Mouse (Mus musculus) hindbrain, embryonic 13.5 days (tissue): ENCODE data around the gene Atxn1. TPM values are rescaled to one million over a fixed set of nuclear protein-coding genes. Genes with fewer than 3 reads are reported as not detected.

Experiments used
- ATAC-seq: fragments of 200-750 bp; cut with Nextera tagmentation; 2 replicates; pipeline ENCODE4 v1.8.0; 2017; ENCODE audit warnings: moderate TSS enrichment; ENCODE audit not compliant: low FRiP score
- H3K27ac ChIP-seq: fragments of 300-500 bp; sonication (generic); 2 replicates; pipeline ENCODE4 v1.5.1; 2015; ENCODE audit warnings: inconsistent platforms, mild to moderate bottlenecking, moderate library complexity
- H3K27me3 ChIP-seq: fragments of 300-500 bp; sonication (generic); 2 replicates; pipeline ENCODE4 v1.6.1; 2015; ENCODE audit warnings: mild to moderate bottlenecking, inconsistent platforms
- H3K36me3 ChIP-seq: fragments of 300-500 bp; sonication (generic); 2 replicates; pipeline ENCODE4 v1.6.1; 2015; ENCODE audit warnings: mild to moderate bottlenecking, inconsistent platforms
- H3K4me1 ChIP-seq: fragments of 300-500 bp; sonication (generic); replicated peaks from 2 replicates; pipeline ENCODE4 v1.6.1; 2015; ENCODE audit warnings: inconsistent platforms
- H3K4me2 ChIP-seq: fragments of 300-500 bp; sonication (generic); 2 replicates; pipeline ENCODE4 v1.6.1; 2015; ENCODE audit warnings: inconsistent platforms, mild to moderate bottlenecking, moderate library complexity
- H3K4me3 ChIP-seq: fragments of 300-500 bp; sonication (generic); 2 replicates; pipeline ENCODE4 v1.5.1; 2015; ENCODE audit warnings: mild to moderate bottlenecking, inconsistent platforms
- H3K9ac ChIP-seq: fragments of 300-500 bp; sonication (generic); 2 replicates; pipeline ENCODE4 v1.6.1; 2015; ENCODE audit warnings: mild to moderate bottlenecking, inconsistent platforms
- H3K9me3 ChIP-seq: fragments of 300-500 bp; sonication (generic); 2 replicates; pipeline ENCODE4 v1.6.1; 2016; ENCODE audit warnings: inconsistent platforms
- WGBS: fragments of 180-500 bp; shearing (Covaris S2); methylation state at CpG from one replicate; pipeline ENCODE4 v1.1.7; 2015; 5-methylcytosine and 5-hydroxymethylcytosine counted together
- polyA plus RNA-seq: library from polyadenylated mRNA; unstranded; fragments of >200 nt; fragmentation: Nextera tagmentation; extraction: Ambion mirVana; gene quantifications from 2 replicates; pipeline ENCODE4 v1.2.1, GENCODE M21; 2015

The Atxn1 gene
- polyA plus RNA-seq, 1 experiment from 2014 or later: 8.1 TPM

GRCm38 (mm10) chr13:45607946-45608345 is 356.9 kb downstream of the Atxn1 start:
- H3K27me3 ChIP-seq: 0 out of 2 replicates have a peak, but pooled peaks cover 2% of the 10 kb centered on the region
- H3K9me3 ChIP-seq: no peaks in the 10 kb centered on the region
- no peak for ATAC-seq
- no peak overlapping the region for H3K4me3 ChIP-seq
- H3K4me1 ChIP-seq: peaks cover 10% of the 10 kb centered on the region
- no peaks in the 10 kb centered on the region for H3K36me3 ChIP-seq
- no peak overlapping the region for H3K9ac ChIP-seq
- no peak overlapping the region for H3K27ac ChIP-seq
- WGBS: 74% methylated on average over 2 of the region's 2 CpGs
- no peak overlapping the region for H3K4me2 ChIP-seq

DNA sequence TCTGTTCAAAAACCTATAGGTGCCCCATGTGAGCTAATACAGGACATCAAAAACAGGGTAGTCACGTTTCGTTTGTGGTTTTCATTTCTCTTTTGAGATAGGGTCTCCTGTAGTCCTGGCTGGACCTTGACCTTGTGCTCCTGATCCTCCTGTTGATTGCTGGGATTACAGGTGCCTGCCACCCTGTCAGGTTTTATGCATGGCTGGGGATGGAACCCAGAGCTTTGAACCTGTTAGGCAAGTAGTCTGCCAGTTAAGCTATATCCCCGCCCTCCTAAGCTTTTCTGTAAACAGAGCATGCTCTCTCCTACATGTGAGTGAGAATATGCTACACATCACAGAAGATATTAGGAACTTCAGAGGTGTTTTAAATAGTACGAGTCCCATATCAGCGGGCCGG is 361.2 kb downstream of the Atxn1 start:
- no peak overlapping the region for H3K9ac ChIP-seq
- no peak for ATAC-seq
- H3K36me3 ChIP-seq: no peaks in the 10 kb centered on the region
- H3K4me1 ChIP-seq: peaks cover 15% of the 10 kb centered on the region
- H3K9me3 ChIP-seq: no peaks in the 10 kb centered on the region
- H3K27ac ChIP-seq: no peak overlapping the region
- 0 out of 2 replicates have a peak, but pooled peaks cover 2% of the 10 kb centered on the region for H3K27me3 ChIP-seq
- WGBS: 94% methylated on average over 6 of the region's 6 CpGs
- H3K4me3 ChIP-seq: no peak overlapping the region
- H3K4me2 ChIP-seq: no peak overlapping the region

- 34% methylated on average over 6 of the region's 6 CpGs for WGBS
- peak; percentile 82 for ATAC-seq
- no peak overlapping the region for H3K4me3 ChIP-seq
- H3K27me3 ChIP-seq: no peaks in the 10 kb centered on the region
- H3K27ac ChIP-seq: peak overlapping the region; percentile 76
- H3K4me2 ChIP-seq: no peak overlapping the region
- peaks cover 25% of the 10 kb centered on the region for H3K4me1 ChIP-seq
- no peak overlapping the region for H3K9ac ChIP-seq
- no peaks in the 10 kb centered on the region for H3K9me3 ChIP-seq
- no peaks in the 10 kb centered on the region for H3K36me3 ChIP-seq
Measured at GRCm38 (mm10) chr13:45600443-45600842, 364.4 kb downstream of the Atxn1 start.

GRCm38 (mm10) chr13:45599831-45600230 is 365.0 kb downstream of the Atxn1 start:
- H3K27ac ChIP-seq: peak overlapping the region; percentile 76
- no peaks in the 10 kb centered on the region for H3K9me3 ChIP-seq
- ATAC-seq: no peak; the same call in 1 of the 2 replicates
- no peak overlapping the region for H3K9ac ChIP-seq
- no peaks in the 10 kb centered on the region for H3K36me3 ChIP-seq
- no peak overlapping the region for H3K4me3 ChIP-seq
- H3K4me2 ChIP-seq: no peak overlapping the region
- peaks cover 31% of the 10 kb centered on the region for H3K4me1 ChIP-seq
- WGBS: 51% methylated on average over 2 of the region's 2 CpGs
- H3K27me3 ChIP-seq: no peaks in the 10 kb centered on the region

GRCm38 (mm10) chr13:45595416-45595815 is 369.4 kb downstream of the Atxn1 start:
- Histone ChIP-seq H3K9ac (no peak overlapping the region), H3K9me3 (no peaks in the 10 kb centered on the region), H3K4me3 (no peak overlapping the region), H3K4me1 (peaks cover 31% of the 10 kb centered on the region), H3K36me3 (no peaks in the 10 kb centered on the region), H3K27ac (peak overlapping the region; percentile 76), H3K4me2 (no peak overlapping the region), H3K27me3 (no peaks in the 10 kb centered on the region)
- 45% methylated on average over 7 of the region's 7 CpGs for WGBS
- no peak for ATAC-seq

DNA sequence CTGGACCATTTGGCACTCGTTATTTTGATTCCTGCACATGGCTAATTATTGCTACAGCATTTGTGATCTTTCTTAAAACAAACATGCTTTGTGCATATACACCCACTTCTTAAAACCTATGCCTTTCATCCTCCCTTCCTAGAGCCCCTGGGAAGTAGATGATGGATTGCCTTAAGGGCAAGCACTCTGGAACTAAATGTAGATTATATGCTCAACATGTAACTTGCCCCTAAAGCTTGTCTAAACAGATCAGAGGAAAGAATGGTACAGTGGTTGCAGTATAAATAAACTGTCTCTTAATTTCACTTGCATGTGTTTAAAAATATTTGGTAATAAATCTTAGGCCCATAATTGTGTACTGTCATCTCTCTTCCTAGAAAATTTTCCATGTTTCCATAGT is 370.9 kb downstream of the Atxn1 start:
- Histone ChIP-seq H3K27ac (no peak overlapping the region), H3K9me3 (no peaks in the 10 kb centered on the region), H3K9ac (no peak overlapping the region), H3K4me1 (peaks cover 25% of the 10 kb centered on the region), H3K27me3 (no peaks in the 10 kb centered on the region), H3K4me3 (no peak overlapping the region), H3K4me2 (no peak overlapping the region), H3K36me3 (no peaks in the 10 kb centered on the region)
- ATAC-seq: no peak
- WGBS: 85% methylated on average over 1 of the region's 1 CpGs

GRCm38 (mm10) chr13:45590898-45591297 is 373.9 kb downstream of the Atxn1 start:
- H3K9ac ChIP-seq: no peak overlapping the region
- H3K4me1 ChIP-seq: peaks cover 20% of the 10 kb centered on the region
- H3K4me3 ChIP-seq: no peak overlapping the region
- no peak for ATAC-seq
- no peaks in the 10 kb centered on the region for H3K36me3 ChIP-seq
- H3K4me2 ChIP-seq: no peak overlapping the region
- H3K9me3 ChIP-seq: no peaks in the 10 kb centered on the region
- no peaks in the 10 kb centered on the region for H3K27me3 ChIP-seq
- no peak overlapping the region for H3K27ac ChIP-seq

DNA sequence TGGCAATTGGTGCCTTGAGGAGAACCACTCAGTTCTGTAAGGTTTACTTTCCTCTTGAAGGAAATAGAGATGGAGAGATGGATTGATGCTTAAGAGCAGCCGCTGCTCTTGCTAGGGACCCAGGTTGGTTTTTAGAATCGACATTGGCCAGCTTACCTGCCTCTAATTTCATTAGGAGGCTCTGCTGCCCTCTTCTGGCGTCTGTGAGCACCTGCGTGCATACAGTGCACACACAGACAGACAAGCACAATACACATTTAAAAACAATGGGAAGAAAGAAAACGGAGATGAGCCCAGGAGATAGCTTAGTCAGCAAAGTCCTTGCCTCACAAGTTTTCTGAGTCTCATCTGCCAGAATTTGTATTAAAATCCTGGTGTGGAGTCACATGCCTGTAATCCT is 381.7 kb downstream of the Atxn1 start:
- Histone ChIP-seq H3K4me2 (no peak overlapping the region), H3K36me3 (no peaks in the 10 kb centered on the region), H3K27me3 (no peaks in the 10 kb centered on the region), H3K4me1 (peaks cover 9% of the 10 kb centered on the region), H3K9me3 (no peaks in the 10 kb centered on the region), H3K9ac (no peak overlapping the region), H3K4me3 (no peak overlapping the region), H3K27ac (peak overlapping the region; percentile 53; the same call in 1 of the 2 replicates)
- ATAC-seq: no peak
- WGBS: 87% methylated on average over 5 of the region's 5 CpGs

DNA sequence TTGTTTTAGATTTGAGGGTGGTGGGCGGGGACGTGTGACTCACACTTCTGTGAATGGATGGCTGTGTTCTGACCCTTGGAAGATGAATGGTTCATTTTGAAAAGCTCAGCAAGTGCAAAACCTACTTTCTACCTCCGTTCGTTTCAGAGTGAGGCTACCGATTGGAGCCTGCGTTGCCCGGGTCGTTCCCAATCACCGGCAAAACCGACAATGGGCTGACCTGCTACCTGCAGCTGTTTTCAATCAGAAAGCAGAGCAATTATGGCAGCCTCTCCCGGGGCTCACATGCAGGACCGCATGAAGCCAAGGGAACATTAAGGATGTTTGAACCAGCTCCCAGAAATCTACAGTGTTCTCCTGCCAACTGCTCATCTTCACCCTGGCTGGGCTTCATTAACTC is 382.5 kb downstream of the Atxn1 start:
- H3K9ac ChIP-seq: no peak overlapping the region
- H3K36me3 ChIP-seq: no peaks in the 10 kb centered on the region
- peaks cover 17% of the 10 kb centered on the region for H3K4me1 ChIP-seq
- no peak for ATAC-seq
- H3K9me3 ChIP-seq: no peaks in the 10 kb centered on the region
- no peak overlapping the region for H3K4me2 ChIP-seq
- peak overlapping the region; percentile 53 for H3K27ac ChIP-seq
- H3K27me3 ChIP-seq: no peaks in the 10 kb centered on the region
- 68% methylated on average over 12 of the region's 12 CpGs for WGBS
- H3K4me3 ChIP-seq: no peak overlapping the region

- Histone ChIP-seq H3K27ac (no peak overlapping the region), H3K27me3 (no peaks in the 10 kb centered on the region), H3K36me3 (no peaks in the 10 kb centered on the region), H3K4me3 (no peak overlapping the region), H3K9me3 (no peaks in the 10 kb centered on the region), H3K9ac (no peak overlapping the region), H3K4me2 (no peak overlapping the region), H3K4me1 (peaks cover 32% of the 10 kb centered on the region)
- no peak for ATAC-seq
- 95% methylated on average over 3 of the region's 3 CpGs for WGBS
Measured at GRCm38 (mm10) chr13:45579751-45580150, 385.1 kb downstream of the Atxn1 start.

GRCm38 (mm10) chr13:45577784-45578183 is 387.0 kb downstream of the Atxn1 start:
- no peak for ATAC-seq
- Histone ChIP-seq H3K4me1 (peaks cover 44% of the 10 kb centered on the region), H3K27me3 (no peaks in the 10 kb centered on the region), H3K4me2 (no peak overlapping the region), H3K9me3 (no peaks in the 10 kb centered on the region), H3K9ac (no peak overlapping the region), H3K4me3 (no peak overlapping the region), H3K36me3 (no peaks in the 10 kb centered on the region), H3K27ac (0 out of 2 replicates have a peak overlapping the region, but pooled peaks have one; percentile 60)
- WGBS: 35% methylated on average over 2 of the region's 2 CpGs

DNA sequence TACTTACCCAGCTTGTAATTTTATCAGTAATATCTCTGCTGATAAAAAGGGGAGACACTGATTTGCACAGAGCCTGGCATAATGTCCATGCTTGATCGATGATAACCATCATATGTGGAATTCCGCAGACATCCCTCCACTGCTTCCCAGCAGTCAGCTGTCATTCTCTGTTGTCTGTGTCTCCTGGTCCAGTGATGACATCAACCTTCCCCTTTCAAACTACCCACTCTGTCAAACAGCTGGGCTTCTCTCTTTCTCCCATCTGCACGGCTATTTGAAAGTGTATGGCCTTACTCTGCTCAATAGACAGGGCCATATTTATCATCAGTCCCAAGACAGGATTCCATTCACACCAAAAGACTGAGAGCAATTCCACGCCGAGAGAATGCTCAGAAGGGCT is 387.4 kb downstream of the Atxn1 start:
- WGBS: 28% methylated on average over 5 of the region's 5 CpGs

DNA sequence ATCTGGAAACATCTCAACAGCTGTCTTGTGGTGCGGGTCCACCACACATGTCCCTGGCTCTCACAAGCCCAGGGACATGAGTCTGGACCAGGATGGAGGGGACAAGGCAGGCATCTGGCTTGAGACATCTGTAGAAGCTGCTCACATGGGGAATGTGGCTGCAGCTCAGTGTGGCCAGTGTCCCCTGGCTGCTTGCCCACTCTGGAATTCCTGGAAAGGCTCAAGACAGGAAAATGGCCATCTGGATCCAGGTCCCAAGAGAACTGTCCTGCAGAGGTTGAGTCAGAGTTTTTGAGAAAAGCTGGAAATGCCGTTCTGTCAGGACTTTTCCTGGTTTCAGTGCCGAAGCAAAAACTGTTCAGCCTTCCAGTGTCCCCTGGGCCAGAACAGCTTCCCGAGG is 388.6 kb downstream of the Atxn1 start:
- Histone ChIP-seq H3K9ac (no peak overlapping the region), H3K36me3 (no peaks in the 10 kb centered on the region), H3K4me3 (no peak overlapping the region), H3K4me2 (no peak overlapping the region), H3K27me3 (no peaks in the 10 kb centered on the region), H3K27ac (peak overlapping the region; percentile 30; the same call in 1 of the 2 replicates), H3K9me3 (no peaks in the 10 kb centered on the region), H3K4me1 (peaks cover 52% of the 10 kb centered on the region)
- no peak for ATAC-seq
- WGBS: 78% methylated on average over 4 of the region's 4 CpGs

More for the DNA sequence above, 387.4 kb downstream of the Atxn1 start:
- Histone ChIP-seq H3K27ac (0 out of 2 replicates have a peak overlapping the region, but pooled peaks have one; percentile 60), H3K4me1 (peaks cover 45% of the 10 kb centered on the region), H3K4me3 (no peak overlapping the region), H3K9ac (no peak overlapping the region), H3K4me2 (no peak overlapping the region), H3K27me3 (no peaks in the 10 kb centered on the region), H3K9me3 (no peaks in the 10 kb centered on the region), H3K36me3 (no peaks in the 10 kb centered on the region)
- no peak for ATAC-seq
